8 mouse cellular contexts compared by ENCODE assay signal in genomic region chr6:4601297-4601931, GRCm38 (mm10). TPM values are rescaled to one million over a fixed set of nuclear protein-coding genes. Genes with fewer than 3 reads are reported as not detected.
A peak's percentile ranks its signal among the peaks of the same experiment; 100 is the strongest.
DNase-seq lines count a peak whose midpoint lies in the region; ATAC-seq and TF ChIP-seq lines count a peak whose summit lies in the region.

No protein-coding gene starts in this region.

- H3ac ChIP-seq in myocyte (ENCODE audit: control insufficient read depth, insufficient read length): peak overlapping the region; percentile 93

- peaks cover 7% of the 10 kb centered on the region for H3K79me2 ChIP-seq in liver, adult 2 months (ENCODE audit: control insufficient read depth, insufficient read depth, low read length)
- H3K79me2 ChIP-seq in myocyte (ENCODE audit: control insufficient read depth, insufficient read depth): peaks cover 17% of the 10 kb centered on the region

- intact Hi-C loops in gastrocnemius, postnatal 14 days (cut with DNase I; ENCODE audit: low total_unique reads): no loop called here

- no peaks in the 10 kb centered on the region for H3K27me3 ChIP-seq in liver, adult 2 months (ENCODE audit: control insufficient read depth, insufficient read depth, low read length)
- no peaks in the 10 kb centered on the region for H3K27me3 ChIP-seq in myocyte (ENCODE audit: control insufficient read depth, insufficient read depth, insufficient read length)

- H3K9ac ChIP-seq in liver, adult 2 months (ENCODE audit: low read depth, low read length): peak overlapping the region; percentile 80

- 5% methylated on average over 55 of the region's 58 CpGs for WGBS in liver, adult 2 months

- peak; percentile 16 for ATAC-seq in inflammation-experienced regulatory T-cells, adult 6 months

- H3K36me3 ChIP-seq in liver, adult 2 months (ENCODE audit: control insufficient read depth, insufficient read depth, low read length): no peaks in the 10 kb centered on the region
- no peaks in the 10 kb centered on the region for H3K36me3 ChIP-seq in myocyte (ENCODE audit: control insufficient read depth, insufficient read depth)

- H3K27ac ChIP-seq in liver, adult 2 months (replicated peaks; ENCODE audit: insufficient read depth, low read depth, low read length): peak overlapping the region; percentile 93

- H3K4me2 ChIP-seq in myocyte (ENCODE audit: low read depth): peak overlapping the region; percentile 63

- TF ChIP-seq POLR2A in liver, adult 2 months (IDR thresholded peaks at IDR 0.05; ENCODE audit: extremely low read depth, insufficient read depth, low read length): no peak
- peak; percentile 51 for TF ChIP-seq POLR2A in myocyte (IDR thresholded peaks at IDR 0.05; ENCODE audit: insufficient read length, low read depth)

- DNase-seq in 3T3-L1 (ENCODE audit: low read depth, low spot score) (peak; percentile 61), MN1 (ENCODE audit: low spot score) (peak; percentile 44)
- DNase-seq in cerebellum, postnatal 10 days: peak; percentile 57 to 66
- peak; percentile 13 for DNase-seq in gastrocnemius, postnatal 14 days
- DNase-seq in liver, adult 2 months (ENCODE audit: extremely low read depth, low read depth, low spot score): peak; percentile 34
- peak; percentile 73 for DNase-seq in thymus, postnatal 14 days

- peak overlapping the region; percentile 72 for H3K4me3 ChIP-seq in liver, adult 2 months (ENCODE audit: insufficient read depth, low read depth, low read length)
- peak overlapping the region; percentile 29 for H3K4me3 ChIP-seq in myocyte

- TF ChIP-seq CTCF in liver, adult 2 months (IDR thresholded peaks at IDR 0.05; ENCODE audit: low read depth, low read length): no peak

- H3K4me1 ChIP-seq in liver, adult 2 months (ENCODE audit: control insufficient read depth, insufficient read depth, low read length): peaks cover 4% of the 10 kb centered on the region; the same call in 1 of the 2 replicates

TF ChIP-seq in myocyte, 11 proteins besides CTCF, POLR2A, EP300 and RAD21:
- TF ChIP-seq MYOD1 (IDR thresholded peaks at IDR 0.05; ENCODE audit: control insufficient read depth in 1 of 3, insufficient read length in 2 of 3, low read depth in 2 of 3): no peak
- TF ChIP-seq TCF3 (IDR thresholded peaks at IDR 0.05; ENCODE audit: insufficient read length, low read depth): no peak
- TF ChIP-seq SRF (IDR thresholded peaks at IDR 0.05; ENCODE audit: control insufficient read depth, insufficient read length, low read depth): no peak
- no peak for TF ChIP-seq POLR2AphosphoS2 (IDR thresholded peaks at IDR 0.05; ENCODE audit: insufficient read length, low read depth)
- TF ChIP-seq MYOG (IDR thresholded peaks at IDR 0.05; ENCODE audit: control insufficient read depth in 1 of 3, insufficient read depth in 1 of 3, insufficient read length in 2 of 3, low read depth in 2 of 3): no peak
- TF ChIP-seq USF1 (IDR thresholded peaks at IDR 0.05; ENCODE audit: low read depth): no peak
- no peak for TF ChIP-seq E2F4 (IDR thresholded peaks at IDR 0.05; ENCODE audit: insufficient read depth)
- no peak for TF ChIP-seq REST (IDR thresholded peaks at IDR 0.05; ENCODE audit: insufficient read depth, insufficient read length)
- TF ChIP-seq TCF12 (IDR thresholded peaks at IDR 0.05; ENCODE audit: insufficient read depth, poor library complexity, severe bottlenecking): no peak
- TF ChIP-seq CEBPB (IDR thresholded peaks at IDR 0.05; ENCODE audit: insufficient read depth, poor library complexity, severe bottlenecking): no peak
- no peak for TF ChIP-seq MAX (IDR thresholded peaks at IDR 0.05; ENCODE audit: low read depth)

RNA-seq across cellular contexts. Expression of gene Casd1, which starts 0.8 kb away (rescaled TPM):
- total RNA-seq in gastrocnemius, postnatal 14 days (2021): 10 to 100 TPM; 18.3 to 18.4 TPM
- polyA plus RNA-seq in inflammation-experienced regulatory T-cells, adult 6 months (2017; shearing (Covaris generic)): 10 to 100 TPM in 2 of 3 experiments, 1 to 10 TPM in 1; 5.5 to 10.5 (median 10.3) TPM
- total RNA-seq in liver, adult 2 months (2014; rRNA removed): 25.4 and 28.0 TPM in 2 replicates
- 9.1 and 9.4 TPM in 2 replicates for polyA plus RNA-seq in liver, adult 2 months (2012; rRNA removed)
- polyA plus RNA-seq in myocyte (2012; fragmentation: generic; extraction: Trizol): 6.8 TPM

Comparison
In these comparisons a context has a peak if more than half of its experiments do, and no peak if none do; other contexts are left out.
1. Peak in every context shown above with its lines: DNase-seq, ATAC-seq, H3K4me3 ChIP-seq and H3K27ac ChIP-seq.
2. DNase-seq: peak in every context shown above with its lines; median percentile 73 in thymus, postnatal 14 days; 62 in cerebellum, postnatal 10 days; 61 in 3T3-L1; 44 in MN1; 34 in liver, adult 2 months; 13 in gastrocnemius, postnatal 14 days.